Mouse (Mus musculus) kidney, adult 2 months (tissue): ENCODE results near the gene Axdnd1.

ENCODE experiments used
- CTCF ChIP-seq: fragments of 200-500 bp; conservative IDR thresholded peaks from 2 replicates; pipeline ENCODE4 v1.5.1; 2011; ENCODE audit warnings: low read depth, mild to moderate bottlenecking, control low read depth, low read length, moderate library complexity, mixed read lengths; ENCODE audit not compliant: insufficient read depth, insufficient read length
- POLR2A ChIP-seq: fragments of 200-500 bp; IDR thresholded peaks from one replicate; pipeline ENCODE4 v1.6.1; 2011; ENCODE audit warnings: low read depth, low read length, control low read depth

GRCm38 (mm10) chr1:156453876-156454275 is 32.9 kb upstream of the Axdnd1 start:
- TF ChIP-seq CTCF: no peak
- no peak for TF ChIP-seq POLR2A
